Mouse (Mus musculus): ENCODE data around the gene Prom1. TPM values are rescaled to one million over a fixed set of nuclear protein-coding genes. Genes with fewer than 3 reads are reported as not detected.
"Not testable (repeated sequence)": the region's sequence is repeated elsewhere in the genome, so short reads cannot be mapped to it uniquely, and the experiment has no call there.

Gene Prom1
- polyA plus RNA-seq (2012; rRNA removed): 18.4 and 20.7 TPM in 2 replicates

DNA sequence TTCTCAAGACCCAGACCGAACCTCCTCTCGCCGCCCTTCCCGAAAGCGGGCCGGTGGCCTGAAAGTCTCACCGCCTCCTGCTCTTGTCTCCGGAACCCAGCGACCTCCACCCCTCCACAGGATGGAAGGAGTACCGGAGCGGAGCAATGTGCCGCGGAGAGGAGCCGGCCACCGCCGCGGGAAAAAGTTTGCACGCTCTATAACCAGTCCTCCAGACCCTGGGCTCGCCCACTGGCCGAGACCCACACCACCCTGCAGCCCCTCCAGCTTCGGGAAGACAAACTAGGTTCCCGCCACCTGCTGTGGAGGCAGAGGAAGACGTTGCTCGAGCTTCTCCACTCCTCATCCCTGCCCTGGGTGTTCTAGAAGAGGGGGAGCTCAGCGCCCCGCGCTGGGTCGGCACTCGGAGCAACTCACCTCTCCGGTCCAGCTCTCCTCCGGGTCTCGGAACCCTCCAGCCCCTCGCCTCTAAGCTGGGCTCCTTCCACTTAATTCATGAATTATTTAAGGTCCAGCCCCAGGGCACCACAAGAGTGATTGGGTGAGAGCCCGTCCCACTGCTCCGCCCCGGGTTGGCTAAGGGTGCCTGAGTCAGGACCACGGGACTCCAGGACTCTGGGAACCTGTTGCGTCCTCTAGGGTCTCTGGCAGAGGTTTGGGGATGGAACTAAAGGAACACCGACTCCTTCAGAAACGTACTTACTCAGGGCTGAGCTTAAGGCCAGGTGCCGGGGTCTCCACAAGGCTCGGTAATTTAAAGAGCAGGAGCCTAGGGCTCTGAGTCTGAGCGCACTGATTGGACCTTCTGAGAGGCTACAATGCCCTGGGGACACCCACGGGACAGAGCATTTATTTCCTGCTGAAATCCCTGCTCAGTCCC lies at the start of gene Prom1:
Gene Prom1 (minus strand): TSS at position 802 of the 880 bp plus-strand sequence.
- no peaks in the 10 kb centered on the region for H3K4me1 ChIP-seq (ENCODE audit: control insufficient read depth, insufficient read depth, low read length)
- H3K4me3 ChIP-seq (ENCODE audit: insufficient read depth, low read length): peak within 1 kb of the TSS; percentile 48
- H3K27ac ChIP-seq (ENCODE audit: insufficient read depth, low read length): no peak within 1 kb of the TSS
- TF ChIP-seq POLR2A (IDR thresholded peaks at IDR 0.05; ENCODE audit: extremely low read depth, insufficient read depth, low read length) (no peak), CTCF (IDR thresholded peaks at IDR 0.05; ENCODE audit: extremely low read depth, insufficient read depth, low read length) (no peak)

DNA sequence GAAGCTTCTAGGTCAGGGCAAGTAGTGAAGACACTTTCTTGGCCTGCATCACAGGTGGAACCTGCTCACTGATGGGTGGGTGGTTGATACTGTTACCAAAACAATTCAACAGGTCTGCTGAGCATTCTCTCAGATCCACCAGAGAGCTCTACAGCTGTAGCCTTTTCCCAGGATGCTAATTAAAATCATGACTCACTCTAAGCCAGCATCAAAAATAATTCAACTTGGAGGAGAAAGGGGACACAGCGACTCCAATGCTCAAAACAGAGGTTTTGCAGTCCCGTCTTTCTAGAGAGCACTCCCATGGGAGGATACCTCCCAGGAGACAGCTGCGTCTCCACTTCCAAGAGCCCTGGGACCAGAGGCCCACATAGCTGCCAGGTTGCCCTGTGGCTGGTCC lies 45.9 kb upstream of the Prom1 start:
- no peak overlapping the region for H3K4me3 ChIP-seq (ENCODE audit: insufficient read depth, low read length)
- H3K4me1 ChIP-seq (ENCODE audit: control insufficient read depth, insufficient read depth, low read length): peaks cover 4% of the 10 kb centered on the region

DNA sequence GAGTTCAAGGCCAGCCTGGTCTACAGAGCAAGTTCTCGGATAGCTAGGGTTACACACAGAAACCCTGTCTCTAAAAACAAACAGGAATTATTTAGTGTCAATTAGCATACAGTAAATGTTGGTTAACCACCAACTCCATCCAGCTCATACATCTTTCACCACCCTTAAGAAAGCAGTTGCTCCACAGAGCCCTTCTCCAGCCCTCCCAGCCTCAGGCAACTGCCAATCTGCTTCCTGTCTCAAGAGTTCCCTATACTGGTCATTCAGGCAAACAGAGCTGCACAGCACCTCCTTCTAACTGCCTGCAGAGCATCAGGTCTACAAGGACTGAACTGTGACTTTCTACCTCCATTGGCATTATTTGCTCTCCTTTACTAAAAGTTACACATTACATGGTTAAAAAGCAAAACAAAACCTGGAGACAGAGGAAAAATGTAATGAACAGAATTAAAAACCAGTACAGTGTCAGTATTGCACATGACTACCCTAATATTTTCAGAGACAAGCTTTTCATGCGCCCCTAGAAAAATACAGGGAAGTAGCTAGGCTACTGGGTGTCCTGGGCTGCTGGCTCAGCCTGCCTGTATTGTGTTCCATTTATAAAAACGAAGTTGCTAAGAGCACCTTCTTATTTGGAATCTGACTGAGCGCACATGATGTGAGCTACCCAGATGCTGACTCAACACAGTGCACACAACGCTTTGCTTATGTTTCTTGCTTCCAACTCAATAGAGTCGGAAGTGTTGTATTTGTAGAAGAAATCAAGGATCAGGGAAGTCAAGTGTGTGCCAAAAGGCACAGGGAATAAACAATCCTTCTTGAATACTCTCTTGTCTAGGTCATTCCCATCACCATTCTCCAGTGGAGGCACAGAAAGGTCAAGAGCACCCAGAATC lies 44.9 kb upstream of the Prom1 start:
- Histone ChIP-seq H3K27ac (ENCODE audit: insufficient read depth, low read length) (no peak overlapping the region), H3K4me3 (ENCODE audit: insufficient read depth, low read length) (no peak overlapping the region), H3K4me1 (ENCODE audit: control insufficient read depth, insufficient read depth, low read length) (peaks cover 4% of the 10 kb centered on the region)
- TF ChIP-seq POLR2A (IDR thresholded peaks at IDR 0.05; ENCODE audit: extremely low read depth, insufficient read depth, low read length) (no peak), CTCF (IDR thresholded peaks at IDR 0.05; ENCODE audit: extremely low read depth, insufficient read depth, low read length) (no peak)

More for the DNA sequence above, 45.9 kb upstream of the Prom1 start:
- no peak overlapping the region for H3K27ac ChIP-seq (ENCODE audit: insufficient read depth, low read length)
- TF ChIP-seq CTCF (IDR thresholded peaks at IDR 0.05; ENCODE audit: extremely low read depth, insufficient read depth, low read length): no peak
- no peak for TF ChIP-seq POLR2A (IDR thresholded peaks at IDR 0.05; ENCODE audit: extremely low read depth, insufficient read depth, low read length)

DNA sequence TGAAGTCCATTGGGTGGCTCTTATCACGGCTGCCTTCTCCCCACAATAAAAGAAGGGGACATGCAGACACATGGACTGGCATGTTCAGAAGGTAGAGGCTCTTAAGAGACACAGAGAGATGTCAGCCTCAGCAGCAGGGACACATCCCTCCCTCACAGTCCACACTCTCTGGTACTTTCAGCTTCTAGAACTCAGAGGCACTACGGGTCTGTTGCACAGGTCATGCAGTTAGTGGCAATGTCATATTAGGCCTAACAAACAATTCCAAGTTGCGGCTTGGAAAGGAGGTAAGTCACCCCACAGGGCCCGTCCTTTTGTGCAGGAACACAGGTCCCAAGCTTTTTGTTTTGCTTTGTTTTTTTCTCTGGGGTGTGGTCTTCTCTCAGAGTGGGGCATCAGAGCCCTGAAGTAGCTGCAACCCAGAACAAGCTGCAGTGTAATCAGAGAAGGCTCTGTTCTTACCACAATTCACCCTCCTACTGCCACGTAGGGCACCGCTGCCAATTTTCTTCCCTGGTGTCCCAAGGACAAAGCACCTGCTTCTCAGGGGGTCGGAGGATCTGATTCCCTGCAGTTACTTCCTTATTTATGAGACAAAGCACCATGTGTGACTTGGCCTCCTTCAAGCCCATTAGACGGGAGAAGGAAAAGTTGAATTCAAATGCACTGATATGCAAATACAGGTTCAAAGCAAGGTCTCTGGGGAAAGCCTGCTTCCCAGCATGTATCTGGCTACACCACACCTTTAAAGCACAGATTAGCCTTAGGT lies 41.8 kb upstream of the Prom1 start:
- Histone ChIP-seq H3K4me3 (ENCODE audit: insufficient read depth, low read length) (no peak overlapping the region), H3K27ac (ENCODE audit: insufficient read depth, low read length) (no peak overlapping the region), H3K4me1 (ENCODE audit: control insufficient read depth, insufficient read depth, low read length) (no peaks in the 10 kb centered on the region)
- TF ChIP-seq CTCF (IDR thresholded peaks at IDR 0.05; ENCODE audit: extremely low read depth, insufficient read depth, low read length) (no peak), POLR2A (IDR thresholded peaks at IDR 0.05; ENCODE audit: extremely low read depth, insufficient read depth, low read length) (no peak)

DNA sequence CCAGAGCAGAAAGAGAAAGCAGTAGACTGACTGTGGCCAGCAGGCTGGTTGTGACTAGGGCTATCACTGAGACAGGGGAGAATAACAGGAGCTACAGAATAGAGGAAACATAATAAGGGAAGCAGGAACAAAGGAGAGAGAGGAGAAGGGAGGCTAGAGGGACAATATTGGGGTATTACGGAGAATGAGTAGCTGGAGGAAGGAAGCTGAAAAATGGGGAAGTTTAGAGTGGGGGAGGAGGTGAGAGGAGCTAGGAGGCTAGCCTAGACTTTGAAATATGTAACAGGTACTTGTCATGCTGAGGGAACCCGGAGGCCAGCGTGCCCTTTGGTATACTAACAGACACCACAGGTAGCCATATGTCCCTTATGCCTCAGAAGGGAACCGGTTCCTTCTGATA lies 25.7 kb upstream of the Prom1 start:
- Histone ChIP-seq H3K4me3 (ENCODE audit: insufficient read depth, low read length) (no peak overlapping the region), H3K4me1 (ENCODE audit: control insufficient read depth, insufficient read depth, low read length) (no peaks in the 10 kb centered on the region), H3K27ac (ENCODE audit: insufficient read depth, low read length) (no peak overlapping the region)
- no peak for TF ChIP-seq POLR2A (IDR thresholded peaks at IDR 0.05; ENCODE audit: extremely low read depth, insufficient read depth, low read length)

DNA sequence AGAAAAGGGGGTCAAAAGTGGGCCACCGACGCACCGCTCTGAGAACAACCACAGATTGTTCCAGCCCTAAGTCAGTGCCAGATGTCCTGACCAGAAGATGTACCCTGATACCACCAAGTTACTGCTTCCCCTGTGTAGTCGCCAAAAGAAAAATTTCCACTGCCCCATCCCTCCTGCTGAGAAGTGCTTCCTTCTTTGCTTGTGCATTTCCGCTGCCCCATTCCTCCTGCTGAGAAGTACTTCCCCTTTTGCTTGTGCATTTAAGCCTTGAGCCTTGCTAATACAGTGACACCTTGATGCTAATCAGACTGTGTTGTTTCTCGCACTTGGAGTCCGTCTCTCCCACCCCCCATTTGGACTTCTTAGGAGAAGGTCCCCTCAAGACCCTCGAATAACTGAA lies 24.7 kb upstream of the Prom1 start:
- H3K4me3 ChIP-seq (ENCODE audit: insufficient read depth, low read length); H3K27ac ChIP-seq (ENCODE audit: insufficient read depth, low read length); H3K4me1 ChIP-seq (ENCODE audit: control insufficient read depth, insufficient read depth, low read length): not testable (repeated sequence)

DNA sequence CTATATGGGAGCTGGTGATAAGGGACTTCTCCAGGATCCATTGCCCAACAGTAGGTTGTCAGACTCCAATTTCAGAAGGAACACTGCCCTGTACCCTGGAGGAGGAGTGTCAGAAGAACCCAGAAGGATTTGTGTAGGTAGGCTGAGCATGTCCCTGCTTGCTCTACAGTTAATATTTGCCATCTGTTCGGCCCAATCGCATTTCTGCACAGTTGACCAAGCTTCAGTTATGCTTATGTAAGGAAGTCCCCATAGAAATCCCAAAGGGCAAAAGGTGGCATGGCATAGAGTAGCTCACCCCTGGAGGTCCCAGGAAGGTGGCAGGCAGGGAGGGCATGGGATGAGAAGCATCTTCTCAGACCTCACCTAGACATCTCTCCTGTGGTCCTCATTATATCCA lies 19.6 kb upstream of the Prom1 start:
- no peak overlapping the region for H3K27ac ChIP-seq (ENCODE audit: insufficient read depth, low read length)
- H3K4me1 ChIP-seq (ENCODE audit: control insufficient read depth, insufficient read depth, low read length): no peaks in the 10 kb centered on the region
- H3K4me3 ChIP-seq (ENCODE audit: insufficient read depth, low read length): no peak overlapping the region
- TF ChIP-seq CTCF (IDR thresholded peaks at IDR 0.05; ENCODE audit: extremely low read depth, insufficient read depth, low read length) (no peak), POLR2A (IDR thresholded peaks at IDR 0.05; ENCODE audit: extremely low read depth, insufficient read depth, low read length) (no peak)

DNA sequence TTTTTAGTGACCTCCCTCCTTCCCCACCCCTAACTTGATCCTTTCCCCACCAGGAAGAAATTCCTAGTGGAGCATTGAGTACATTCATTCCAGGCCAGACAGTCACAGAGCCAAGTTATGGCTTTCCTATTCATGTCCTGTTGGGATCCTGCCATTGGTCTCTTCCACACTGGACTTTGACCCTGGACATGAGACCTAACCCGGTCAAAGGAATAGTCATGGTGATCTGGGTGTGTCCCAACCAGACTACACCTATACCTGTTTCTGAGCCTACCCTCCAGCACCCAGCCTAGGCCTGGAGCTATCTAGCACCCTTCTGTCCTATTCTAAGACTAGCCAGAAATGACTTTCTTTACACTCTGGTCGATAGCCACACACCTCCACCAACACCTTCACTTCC lies 11.3 kb upstream of the Prom1 start:
- H3K4me1 ChIP-seq (ENCODE audit: control insufficient read depth, insufficient read depth, low read length): no peaks in the 10 kb centered on the region
- no peak overlapping the region for H3K4me3 ChIP-seq (ENCODE audit: insufficient read depth, low read length)
- no peak for TF ChIP-seq CTCF (IDR thresholded peaks at IDR 0.05; ENCODE audit: extremely low read depth, insufficient read depth, low read length)
- TF ChIP-seq POLR2A (IDR thresholded peaks at IDR 0.05; ENCODE audit: extremely low read depth, insufficient read depth, low read length): no peak
- no peak overlapping the region for H3K27ac ChIP-seq (ENCODE audit: insufficient read depth, low read length)

DNA sequence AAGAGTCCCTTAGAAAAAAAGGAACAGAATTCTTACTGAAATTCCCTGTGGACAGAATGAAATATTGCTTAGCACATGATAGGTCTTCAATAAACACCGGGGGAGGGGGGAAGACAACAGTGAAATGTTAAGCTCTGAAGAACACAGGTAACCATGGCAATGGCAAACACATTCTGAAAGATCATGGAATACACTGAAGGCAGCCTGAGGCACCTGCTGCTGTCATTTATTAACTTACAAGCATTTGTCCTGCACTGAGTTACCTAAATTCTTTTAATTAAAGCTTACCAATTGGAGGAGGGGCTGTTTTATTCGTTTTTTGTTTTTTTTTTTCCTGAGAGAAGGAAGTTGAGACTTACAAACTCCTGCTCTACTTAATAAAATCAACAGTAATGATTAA lies 7.3 kb upstream of the Prom1 start:
- no peak for TF ChIP-seq CTCF (IDR thresholded peaks at IDR 0.05; ENCODE audit: extremely low read depth, insufficient read depth, low read length)
- no peak for TF ChIP-seq POLR2A (IDR thresholded peaks at IDR 0.05; ENCODE audit: extremely low read depth, insufficient read depth, low read length)

More for the DNA sequence above, 7.3 kb upstream of the Prom1 start:
- no peak overlapping the region for H3K4me3 ChIP-seq (ENCODE audit: insufficient read depth, low read length)
- no peaks in the 10 kb centered on the region for H3K4me1 ChIP-seq (ENCODE audit: control insufficient read depth, insufficient read depth, low read length)
- H3K27ac ChIP-seq (ENCODE audit: insufficient read depth, low read length): no peak overlapping the region

All from cortical plate, adult 2 months (tissue).